Mouse (Mus musculus): Measurements from ENCODE around the gene Rgs3. TPM values are rescaled to one million over a fixed set of nuclear protein-coding genes. Genes with fewer than 3 reads are reported as not detected.

The Rgs3 gene
- polyA plus RNA-seq, 1 experiment from 2014 or later, result 42.0 TPM

GRCm38 (mm10) chr4:62740282-62741054 lies 180.8 kb downstream of the Rgs3 start:
- Histone ChIP-seq H3K4me3 (ENCODE audit: low read length) (no peak overlapping the region), H3K4me1 (ENCODE audit: control insufficient read depth, insufficient read depth, low read length) (peaks cover 76% of the 10 kb centered on the region), H3K27ac (ENCODE audit: low read depth, low read length) (0 out of 2 replicates have a peak overlapping the region, but pooled peaks have one; percentile 30), H3K9ac (ENCODE audit: low read depth, low read length) (no peak overlapping the region), H3K36me3 (ENCODE audit: control insufficient read depth, insufficient read depth, low read length) (no peaks in the 10 kb centered on the region), H3K27me3 (ENCODE audit: control insufficient read depth, insufficient read depth, low read length) (no peaks in the 10 kb centered on the region), H3K9me3 (ENCODE audit: control insufficient read depth, low read length) (no peaks in the 10 kb centered on the region), H3K4me2 (replicated peaks; ENCODE audit: low read depth, low read length) (no peak overlapping the region)
- 87% methylated on average over 6 of the region's 6 CpGs for WGBS
- ATAC-seq (ENCODE audit: low FRiP score, low TSS enrichment), result no peak

- Histone ChIP-seq H3K4me2 (replicated peaks; ENCODE audit: low read depth, low read length) (no peak overlapping the region), H3K4me1 (ENCODE audit: control insufficient read depth, insufficient read depth, low read length) (peaks cover 71% of the 10 kb centered on the region), H3K27me3 (ENCODE audit: control insufficient read depth, insufficient read depth, low read length) (no peaks in the 10 kb centered on the region), H3K9ac (ENCODE audit: low read depth, low read length) (no peak overlapping the region), H3K4me3 (ENCODE audit: low read length) (no peak overlapping the region), H3K9me3 (ENCODE audit: control insufficient read depth, low read length) (no peaks in the 10 kb centered on the region), H3K36me3 (ENCODE audit: control insufficient read depth, insufficient read depth, low read length) (no peaks in the 10 kb centered on the region), H3K27ac (ENCODE audit: low read depth, low read length) (no peak overlapping the region)
- WGBS, result 83% methylated on average over 5 of the region's 5 CpGs
- ATAC-seq (ENCODE audit: low FRiP score, low TSS enrichment), result no peak
Measured at GRCm38 (mm10) chr4:62741055-62741453, 181.4 kb downstream of the Rgs3 start.

- Histone ChIP-seq H3K4me3 (ENCODE audit: low read length) (no peak overlapping the region), H3K27ac (ENCODE audit: low read depth, low read length) (peak overlapping the region; percentile 44), H3K9ac (ENCODE audit: low read depth, low read length) (no peak overlapping the region), H3K27me3 (ENCODE audit: control insufficient read depth, insufficient read depth, low read length) (no peaks in the 10 kb centered on the region), H3K4me2 (replicated peaks; ENCODE audit: low read depth, low read length) (no peak overlapping the region), H3K36me3 (ENCODE audit: control insufficient read depth, insufficient read depth, low read length) (no peaks in the 10 kb centered on the region), H3K9me3 (ENCODE audit: control insufficient read depth, low read length) (no peaks in the 10 kb centered on the region), H3K4me1 (ENCODE audit: control insufficient read depth, insufficient read depth, low read length) (peaks cover 66% of the 10 kb centered on the region)
- 22% methylated on average over 3 of the region's 3 CpGs for WGBS
- ATAC-seq (ENCODE audit: low FRiP score, low TSS enrichment), result no peak
Measured at GRCm38 (mm10) chr4:62741601-62742000, 182.0 kb downstream of the Rgs3 start.

GRCm38 (mm10) chr4:62742885-62743760 lies 183.5 kb downstream of the Rgs3 start:
- no peak overlapping the region for H3K4me2 ChIP-seq (replicated peaks; ENCODE audit: low read depth, low read length)
- 0 out of 2 replicates have a peak overlapping the region, but pooled peaks have one; percentile 4 for H3K9ac ChIP-seq (ENCODE audit: low read depth, low read length)
- no peak overlapping the region for H3K4me3 ChIP-seq (ENCODE audit: low read length)
- no peaks in the 10 kb centered on the region for H3K27me3 ChIP-seq (ENCODE audit: control insufficient read depth, insufficient read depth, low read length)
- H3K36me3 ChIP-seq (ENCODE audit: control insufficient read depth, insufficient read depth, low read length), result no peaks in the 10 kb centered on the region
- no peak for ATAC-seq (ENCODE audit: low FRiP score, low TSS enrichment)
- H3K27ac ChIP-seq (ENCODE audit: low read depth, low read length), result peak overlapping the region; percentile 60; the same call in 1 of the 2 replicates
- WGBS, result 46% methylated on average over 14 of the region's 14 CpGs
- peaks cover 52% of the 10 kb centered on the region for H3K4me1 ChIP-seq (ENCODE audit: control insufficient read depth, insufficient read depth, low read length)
- H3K9me3 ChIP-seq (ENCODE audit: control insufficient read depth, low read length), result no peaks in the 10 kb centered on the region

GRCm38 (mm10) chr4:62744534-62744956 lies 184.9 kb downstream of the Rgs3 start:
- Histone ChIP-seq H3K36me3 (ENCODE audit: control insufficient read depth, insufficient read depth, low read length) (no peaks in the 10 kb centered on the region), H3K4me1 (ENCODE audit: control insufficient read depth, insufficient read depth, low read length) (peaks cover 42% of the 10 kb centered on the region), H3K9me3 (ENCODE audit: control insufficient read depth, low read length) (no peaks in the 10 kb centered on the region), H3K27ac (ENCODE audit: low read depth, low read length) (peak overlapping the region; percentile 52; the same call in 1 of the 2 replicates), H3K27me3 (ENCODE audit: control insufficient read depth, insufficient read depth, low read length) (no peaks in the 10 kb centered on the region), H3K9ac (ENCODE audit: low read depth, low read length) (no peak overlapping the region), H3K4me3 (ENCODE audit: low read length) (no peak overlapping the region), H3K4me2 (replicated peaks; ENCODE audit: low read depth, low read length) (no peak overlapping the region)
- WGBS, result 27% methylated on average over 10 of the region's 10 CpGs
- peak; percentile 55 for ATAC-seq (ENCODE audit: low FRiP score, low TSS enrichment)

- 18% methylated on average over 1 of the region's 1 CpGs for WGBS
- H3K9ac ChIP-seq (ENCODE audit: low read depth, low read length), result no peak overlapping the region
- H3K27ac ChIP-seq (ENCODE audit: low read depth, low read length), result peak overlapping the region; percentile 52; the same call in 1 of the 2 replicates
- H3K9me3 ChIP-seq (ENCODE audit: control insufficient read depth, low read length), result no peaks in the 10 kb centered on the region
- no peaks in the 10 kb centered on the region for H3K36me3 ChIP-seq (ENCODE audit: control insufficient read depth, insufficient read depth, low read length)
- H3K27me3 ChIP-seq (ENCODE audit: control insufficient read depth, insufficient read depth, low read length), result no peaks in the 10 kb centered on the region
- no peak overlapping the region for H3K4me2 ChIP-seq (replicated peaks; ENCODE audit: low read depth, low read length)
- peak; percentile 54; the same call in 1 of the 2 replicates for ATAC-seq (ENCODE audit: low FRiP score, low TSS enrichment)
- no peak overlapping the region for H3K4me3 ChIP-seq (ENCODE audit: low read length)
- peaks cover 42% of the 10 kb centered on the region for H3K4me1 ChIP-seq (ENCODE audit: control insufficient read depth, insufficient read depth, low read length)
Measured at GRCm38 (mm10) chr4:62744985-62745638, 185.5 kb downstream of the Rgs3 start.

Other genes with a start within 250 kb of the Rgs3 start
- gene Fkbp15, start 199.3 kb upstream of the Rgs3 start, polyA plus RNA-seq (2014; fragmentation: Nextera tagmentation; extraction: Ambion mirVana), result 17.8 and 25.2 TPM in 2 replicates
- 23.9 and 42.1 TPM in 2 replicates for gene Slc31a1, start 199.1 kb upstream of the Rgs3 start, polyA plus RNA-seq (2014; fragmentation: Nextera tagmentation; extraction: Ambion mirVana)
- gene Cdc26, start 151.2 kb upstream of the Rgs3 start, polyA plus RNA-seq (2014; fragmentation: Nextera tagmentation; extraction: Ambion mirVana), result 183 and 253 TPM in 2 replicates
- 20.2 and 32.8 TPM in 2 replicates for gene Prpf4, start 151.1 kb upstream of the Rgs3 start, polyA plus RNA-seq (2014; fragmentation: Nextera tagmentation; extraction: Ambion mirVana)
- gene Rnf183, start 124.6 kb upstream of the Rgs3 start, polyA plus RNA-seq (2014; fragmentation: Nextera tagmentation; extraction: Ambion mirVana), result 0.24 TPM in 1 of 2 replicates, not detected in the other
- 11.6 and 12.6 TPM in 2 replicates for gene Wdr31, start 89.0 kb upstream of the Rgs3 start, polyA plus RNA-seq (2014; fragmentation: Nextera tagmentation; extraction: Ambion mirVana)
- 16.8 and 25.8 TPM in 2 replicates for gene Bspry, start 79.8 kb upstream of the Rgs3 start, polyA plus RNA-seq (2014; fragmentation: Nextera tagmentation; extraction: Ambion mirVana)
- 16.4 and 16.8 TPM in 2 replicates for gene Hdhd3, start 56.4 kb upstream of the Rgs3 start, polyA plus RNA-seq (2014; fragmentation: Nextera tagmentation; extraction: Ambion mirVana)
- gene Alad, start 39.9 kb upstream of the Rgs3 start, polyA plus RNA-seq (2014; fragmentation: Nextera tagmentation; extraction: Ambion mirVana), result 107 and 108 TPM in 2 replicates
- gene Pole3, start 34.8 kb upstream of the Rgs3 start, polyA plus RNA-seq (2014; fragmentation: Nextera tagmentation; extraction: Ambion mirVana), result 89.5 and 104 TPM in 2 replicates
- 0.49 and 1.0 TPM in 2 replicates for gene 4933430I17Rik, start 34.5 kb upstream of the Rgs3 start, polyA plus RNA-seq (2014; fragmentation: Nextera tagmentation; extraction: Ambion mirVana)

Measured in kidney, embryonic 14.5 days (tissue).